Mouse (Mus musculus) spleen, adult 2 months (tissue): ENCODE measurements around the gene Asna1.

Experiments
- CTCF ChIP-seq: fragments of 200-500 bp; IDR thresholded peaks from 2 replicates; pipeline ENCODE4 v1.5.1; 2011; ENCODE audit warnings: mild to moderate bottlenecking, inconsistent platforms; ENCODE audit not compliant: insufficient read depth, insufficient read length, insufficient replicate concordance; ENCODE audit errors: extremely low read depth
- POLR2A ChIP-seq: fragments of 200-500 bp; IDR thresholded peaks from 2 replicates; pipeline ENCODE4 v1.6.1; 2011; ENCODE audit warnings: low read depth, low read length, inconsistent platforms

DNA sequence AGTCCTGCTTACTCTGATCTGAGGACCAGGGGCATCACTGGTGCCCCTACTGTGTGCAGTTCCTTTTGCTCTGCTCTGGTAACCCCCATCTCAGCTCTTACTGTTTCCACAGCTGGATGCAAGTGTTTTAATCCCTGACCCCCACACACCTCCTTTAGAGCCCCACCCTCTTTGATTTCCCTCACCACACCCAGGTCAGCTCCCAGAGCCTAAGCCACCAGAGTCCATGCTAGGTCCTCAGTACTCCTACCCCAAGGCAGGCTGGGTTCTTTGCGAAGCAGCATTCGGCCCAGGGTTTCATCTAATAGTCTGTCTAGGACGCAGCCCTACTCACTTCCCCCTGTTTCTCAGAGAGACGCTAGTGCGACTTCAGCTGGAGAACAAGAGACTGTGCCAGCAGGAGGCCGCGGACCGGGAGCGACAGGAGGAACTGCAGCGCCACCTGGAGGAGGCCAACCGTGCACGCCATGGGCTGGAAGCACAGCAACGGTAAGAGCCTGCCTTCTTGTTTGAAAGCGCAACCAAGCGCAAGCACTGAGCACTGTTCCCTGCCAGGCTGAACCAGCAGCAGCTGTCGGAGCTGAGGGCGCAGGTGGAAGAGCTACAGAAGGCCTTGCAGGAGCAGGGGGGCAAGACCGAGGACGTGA lies 27.3 kb downstream of the Asna1 start:
- no peak for TF ChIP-seq POLR2A
- TF ChIP-seq CTCF = peak; percentile 100
